Mouse (Mus musculus) CH12.LX (cell line): Measurements from ENCODE around the gene C1qtnf9. TPM values are rescaled to one million over a fixed set of nuclear protein-coding genes. Genes with fewer than 3 reads are reported as not detected.

Source experiments
- DNase-seq: peaks from one replicate; pipeline ENCODE4 v3.0.0-alpha.2; 2013; ENCODE audit errors: extremely low read depth
- H3K27ac ChIP-seq: 2 replicates; pipeline ENCODE4 v1.5.1; 2012; ENCODE audit warnings: low read depth, mild to moderate bottlenecking, control low read depth, moderate library complexity; ENCODE audit not compliant: insufficient read depth
- H3K27me3 ChIP-seq: replicated peaks from 2 replicates; pipeline ENCODE3; 2012; ENCODE audit warnings: inconsistent platforms
- H3K36me3 ChIP-seq, 2 experiments: replicated peaks in 1 of 2; 2 replicates each; pipeline versions ENCODE3 to v1.6.1; 2012; ENCODE audit warnings: inconsistent platforms in 1 of 2, low read length in 1 of 2, mild to moderate bottlenecking in 1 of 2, mixed read lengths in 1 of 2, moderate library complexity in 1 of 2; ENCODE audit not compliant: control insufficient read depth in 1 of 2, insufficient read depth in 1 of 2
- H3K4me1 ChIP-seq, 2 experiments: 2 replicates each; pipeline ENCODE4 v1.6.1; 2012; ENCODE audit warnings: inconsistent platforms in 1 of 2, moderate library complexity in 1 of 2; ENCODE audit not compliant: insufficient read depth in 2 of 2, control insufficient read depth in 1 of 2
- H3K4me2 ChIP-seq: 2 replicates; pipeline ENCODE4 v1.6.1; 2012; ENCODE audit warnings: low read depth, mild to moderate bottlenecking, control low read depth; ENCODE audit not compliant: poor library complexity, insufficient read depth, severe bottlenecking
- H3K4me3 ChIP-seq, 3 experiments: fragments of 150-350 bp in 1 of 3; sonication (generic) in 1 of 3; replicated peaks in 1 of 3; 2 replicates each; pipeline versions ENCODE3 to v1.5.1; 2011 to 2012; ENCODE audit warnings: low read depth in 2 of 3, low read length in 2 of 3, mild to moderate bottlenecking in 2 of 3, moderate library complexity in 2 of 3, control low read depth in 1 of 3, improper control_type of control experiment in 1 of 3, inconsistent platforms in 1 of 3, mixed read lengths in 1 of 3; ENCODE audit not compliant: poor library complexity in 1 of 3
- H3K79me2 ChIP-seq: replicated peaks from 2 replicates; pipeline ENCODE4 v1.6.1; 2012; ENCODE audit warnings: mild to moderate bottlenecking, moderate library complexity; ENCODE audit not compliant: control insufficient read depth, poor library complexity, insufficient read depth, severe bottlenecking; ENCODE audit errors: extremely low read depth
- H3K9ac ChIP-seq: 2 replicates; pipeline ENCODE4 v1.6.1; 2012; ENCODE audit warnings: low read depth, mild to moderate bottlenecking, control low read depth, moderate library complexity; ENCODE audit not compliant: insufficient read depth
- H3K9me3 ChIP-seq: replicated peaks from 2 replicates; pipeline ENCODE3; 2012; ENCODE audit warnings: low read length, inconsistent platforms, mixed read lengths
- BHLHE40 ChIP-seq: IDR thresholded peaks from 2 replicates; pipeline ENCODE4 v1.6.1; 2011; ENCODE audit warnings: mild to moderate bottlenecking, low read depth, low read length, improper control_type of control experiment
- CHD2 ChIP-seq: IDR thresholded peaks from 2 replicates; pipeline ENCODE4 v1.6.1; 2011; ENCODE audit warnings: low read length, improper control_type of control experiment
- CTCF ChIP-seq, 2 experiments: IDR thresholded peaks in 1 of 2; conservative IDR thresholded peaks in 1 of 2; 2 replicates each; pipeline ENCODE4 v1.5.1; 2011 to 2012; ENCODE audit warnings: low read depth in 2 of 2, low read length in 2 of 2, improper control_type of control experiment in 1 of 2, inconsistent platforms in 1 of 2, mild to moderate bottlenecking in 1 of 2, moderate library complexity in 1 of 2
- ELF1 ChIP-seq: IDR thresholded peaks from 2 replicates; pipeline ENCODE4 v1.6.1; 2014; ENCODE audit warnings: low read depth, mild to moderate bottlenecking, inconsistent platforms, low read length, improper control_type of control experiment
- ETS1 ChIP-seq: conservative IDR thresholded peaks from 2 replicates; pipeline ENCODE4 v1.6.1; 2012; ENCODE audit warnings: low read depth, mild to moderate bottlenecking, inconsistent platforms, low read length, improper control_type of control experiment, moderate library complexity
- IRF4 ChIP-seq: IDR thresholded peaks from 2 replicates; pipeline ENCODE4 v1.6.1; 2014; ENCODE audit warnings: low read depth, mild to moderate bottlenecking, inconsistent platforms, low read length, improper control_type of control experiment
- KAT2A ChIP-seq: IDR thresholded peaks from 2 replicates; pipeline ENCODE4 v1.6.1; 2012; ENCODE audit warnings: low read length, improper control_type of control experiment, inconsistent platforms; ENCODE audit not compliant: insufficient replicate concordance
- MAFK ChIP-seq: IDR thresholded peaks from 2 replicates; pipeline ENCODE4 v1.6.1; 2011; ENCODE audit warnings: low read length, improper control_type of control experiment; ENCODE audit not compliant: insufficient replicate concordance
- MXI1 ChIP-seq: IDR thresholded peaks from 2 replicates; pipeline ENCODE4 v1.6.1; 2011; ENCODE audit warnings: mild to moderate bottlenecking, low read depth, low read length, improper control_type of control experiment
- RCOR1 ChIP-seq: conservative IDR thresholded peaks from 2 replicates; pipeline ENCODE4 v1.6.1; 2012; ENCODE audit warnings: low read depth, mild to moderate bottlenecking, inconsistent platforms, low read length, improper control_type of control experiment
- UBTF ChIP-seq: IDR thresholded peaks from 2 replicates; pipeline ENCODE4 v1.6.1; 2012; ENCODE audit warnings: low read depth, mild to moderate bottlenecking, inconsistent platforms, low read length, improper control_type of control experiment, moderate library complexity
- USF1 ChIP-seq: IDR thresholded peaks from 2 replicates; pipeline ENCODE4 v1.6.1; 2014; ENCODE audit warnings: low read depth, mild to moderate bottlenecking, inconsistent platforms, low read length, improper control_type of control experiment
- USF2 ChIP-seq: conservative IDR thresholded peaks from 2 replicates; pipeline ENCODE4 v1.6.1; 2011; ENCODE audit warnings: low read depth, low read length, improper control_type of control experiment
- ZKSCAN1 ChIP-seq: IDR thresholded peaks from 2 replicates; pipeline ENCODE4 v1.6.1; 2012; ENCODE audit warnings: low read depth, inconsistent platforms, low read length, improper control_type of control experiment, borderline replicate concordance
- dilution Hi-C: fragments of 300-500 bp; cut with MboI; formaldehyde crosslinking; loops from 2 replicates; pipeline ENCODE4 v1.14.3; 2020; ENCODE audit warnings: low sequenced_read_pairs; ENCODE audit not compliant: extremely low pct_unique_long_range_greater_than_20kb, extremely low pct_ligation_motif_present
- in situ Hi-C: fragments of 300-500 bp; cut with MboI; formaldehyde crosslinking; loops from 3 replicates; pipeline ENCODE4 v1.14.3; 2019; ENCODE audit warnings: low sequenced_read_pairs, low pct_ligation_motif_present, low pct_unique_long_range_greater_than_20kb, mixed read lengths
- polyA plus RNA-seq: library from polyadenylated mRNA; unstranded; fragments of >175 nt; gene quantifications from 2 replicates; pipeline ENCODE4 v1.2.1, GENCODE M21; 2012; ENCODE audit warnings: low read depth; ENCODE audit not compliant: insufficient read length
- total RNA-seq, 2 experiments: library from RNA; depleted of rRNA; stranded (reverse); fragments of 300-350 nt in 1 of 2; fragments of >200 nt in 1 of 2; gene quantifications; 2 replicates each; pipeline ENCODE4 v1.2.3; 2012 to 2014

The C1qtnf9 gene
- total and polyA plus RNA-seq, 3 experiments, result 0.20 TPM; not detected in 2

GRCm38 (mm10) chr14:60741490-60741981 lies 26.4 kb upstream of the C1qtnf9 start:
- dilution Hi-C loops (no loop called here), in situ Hi-C loops (loop anchor here (25.0 kb wide), 1 partner anchor 479 kb away; the partner anchor contains the start of genes Gm49336, Mtmr6 and Nupl1)
- Histone ChIP-seq H3K27ac (no peak overlapping the region), H3K27me3 (no peaks in the 10 kb centered on the region), H3K4me2 (no peak overlapping the region), H3K9me3 (no peaks in the 10 kb centered on the region), H3K36me3 (peaks cover 22 to 43% of the 10 kb centered on the region in 2 experiments), H3K4me1 (peaks cover 19 to 64% of the 10 kb centered on the region in 2 experiments), H3K9ac (no peak overlapping the region), H3K4me3 (no peak overlapping the region), H3K79me2 (peaks cover 5% of the 10 kb centered on the region)
- no peak for DNase-seq
- no peak for TF ChIP-seq RCOR1
- no peak for TF ChIP-seq CHD2
- no peak for TF ChIP-seq USF1
- TF ChIP-seq KAT2A, result no peak
- TF ChIP-seq MAFK, result no peak
- TF ChIP-seq USF2, result no peak
- no peak for TF ChIP-seq IRF4
- no peak for TF ChIP-seq ZKSCAN1
- no peak for TF ChIP-seq ELF1
- TF ChIP-seq ETS1, result no peak
- no peak for TF ChIP-seq CTCF (conservative IDR thresholded peaks at IDR 0.05 in 1 of 2, IDR thresholded peaks at IDR 0.05 in 1 of 2; ENCODE audit: low read depth in 2 of 2, low read length in 2 of 2)
- no peak for TF ChIP-seq UBTF

DNA sequence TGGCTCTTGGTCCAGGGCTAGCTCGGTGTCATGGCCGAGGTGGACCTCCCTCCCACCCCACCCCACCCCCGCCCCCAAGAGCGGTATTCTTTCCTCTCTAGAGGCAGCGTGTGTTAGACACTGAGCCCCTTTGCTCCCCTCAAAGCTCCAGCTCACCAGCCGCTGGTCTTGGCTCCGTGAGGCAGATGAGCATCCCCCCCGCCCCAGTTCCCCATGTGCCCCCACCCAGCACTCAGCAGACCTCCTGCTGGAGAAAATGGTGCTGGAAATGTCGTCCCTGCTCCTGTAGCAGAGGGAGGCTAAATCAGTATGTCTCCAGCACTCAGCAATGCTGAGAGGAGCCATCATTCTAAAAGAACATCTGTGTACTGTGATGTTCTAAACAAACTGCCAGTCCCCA lies 24.3 kb upstream of the C1qtnf9 start:
- peaks cover 5% of the 10 kb centered on the region for H3K79me2 ChIP-seq
- H3K36me3 ChIP-seq, result peaks cover 39 to 61% of the 10 kb centered on the region in 2 experiments
- TF ChIP-seq RCOR1 (no peak), ETS1 (no peak), USF1 (no peak), BHLHE40 (no peak), MXI1 (no peak)
- no peak overlapping the region for H3K9ac ChIP-seq
- no peak overlapping the region for H3K4me3 ChIP-seq
- no peak overlapping the region for H3K4me2 ChIP-seq
- H3K27ac ChIP-seq, result no peak overlapping the region
- DNase-seq, result no peak
- H3K9me3 ChIP-seq, result no peaks in the 10 kb centered on the region
- peaks cover 12 to 49% of the 10 kb centered on the region in 2 experiments for H3K4me1 ChIP-seq
- in situ Hi-C loops, result loop anchor here (25.0 kb wide), 1 partner anchor 481 kb away; the partner anchor contains the start of genes Gm49336, Mtmr6 and Nupl1
- dilution Hi-C loops, result no loop called here
- no peaks in the 10 kb centered on the region for H3K27me3 ChIP-seq
